Mouse (Mus musculus): ENCODE results near the gene Ttc33. TPM values are rescaled to one million over a fixed set of nuclear protein-coding genes. Genes with fewer than 3 reads are reported as not detected.
A peak's percentile ranks its signal among the peaks of the same experiment; 100 is the strongest.

The Ttc33 gene
- polyA plus RNA-seq (2012; rRNA removed) = 9.6 and 14.2 TPM in 2 replicates

DNA sequence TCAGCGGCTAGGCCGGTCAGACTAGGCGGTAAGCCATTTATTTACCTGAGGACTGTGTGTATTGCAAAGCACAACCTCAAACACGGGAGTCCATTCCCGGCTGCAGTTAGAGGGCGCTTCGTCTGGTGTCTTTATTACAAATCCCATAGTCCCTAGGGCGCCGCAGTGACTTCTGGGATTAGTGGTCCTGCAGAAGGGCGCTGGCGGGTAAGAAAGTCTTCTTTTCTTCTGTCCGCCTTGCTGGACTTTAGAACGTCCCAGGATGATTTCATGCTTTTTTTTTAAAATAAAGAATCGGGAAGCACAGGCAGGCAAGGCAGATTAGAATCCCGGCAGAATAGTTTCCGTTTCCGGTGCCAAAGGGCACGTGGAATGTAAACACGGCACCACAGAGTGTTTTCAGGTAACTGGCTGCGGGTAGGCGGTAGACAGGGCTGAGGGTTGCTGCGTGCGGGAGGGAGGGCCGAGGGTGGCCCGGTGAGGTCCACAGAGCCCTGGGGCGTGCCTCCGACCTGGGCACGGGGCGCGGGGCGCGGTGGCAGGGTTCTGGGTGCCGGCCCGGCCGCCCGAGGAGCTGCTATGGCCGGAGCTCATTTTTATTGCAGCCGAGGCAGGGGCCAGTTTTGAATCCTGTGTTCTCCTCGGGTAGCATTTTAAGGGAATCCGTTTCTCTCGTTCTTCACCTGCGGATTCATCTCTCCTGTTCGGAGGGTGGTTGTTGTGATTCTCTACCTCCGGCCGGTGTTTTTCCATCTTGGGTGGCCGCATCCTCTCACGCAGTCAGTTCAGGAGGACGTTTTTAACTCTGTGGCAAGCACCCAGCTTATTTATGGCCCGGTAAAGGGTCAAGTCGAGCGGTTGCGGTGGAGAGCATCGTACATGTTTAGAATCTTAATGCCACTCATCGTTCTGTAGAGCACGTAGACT lies at the start of gene Ttc33:
Ttc33 (plus strand) TSS at position 160 of the 927 bp plus-strand sequence.
- TF ChIP-seq CTCF (conservative IDR thresholded peaks at IDR 0.05; ENCODE audit: insufficient read depth, insufficient read length, low read depth, low read length) (peak; percentile 29; the same call in 1 of the 2 replicates), POLR2A (IDR thresholded peaks at IDR 0.05; ENCODE audit: low read depth, low read length) (no peak)
- H3K4me1 ChIP-seq (ENCODE audit: control insufficient read depth, insufficient read depth, low read length) = peaks cover 3% of the 10 kb centered on the region; the same call in 1 of the 2 replicates
- DNase-seq = peak; percentile 91

DNA sequence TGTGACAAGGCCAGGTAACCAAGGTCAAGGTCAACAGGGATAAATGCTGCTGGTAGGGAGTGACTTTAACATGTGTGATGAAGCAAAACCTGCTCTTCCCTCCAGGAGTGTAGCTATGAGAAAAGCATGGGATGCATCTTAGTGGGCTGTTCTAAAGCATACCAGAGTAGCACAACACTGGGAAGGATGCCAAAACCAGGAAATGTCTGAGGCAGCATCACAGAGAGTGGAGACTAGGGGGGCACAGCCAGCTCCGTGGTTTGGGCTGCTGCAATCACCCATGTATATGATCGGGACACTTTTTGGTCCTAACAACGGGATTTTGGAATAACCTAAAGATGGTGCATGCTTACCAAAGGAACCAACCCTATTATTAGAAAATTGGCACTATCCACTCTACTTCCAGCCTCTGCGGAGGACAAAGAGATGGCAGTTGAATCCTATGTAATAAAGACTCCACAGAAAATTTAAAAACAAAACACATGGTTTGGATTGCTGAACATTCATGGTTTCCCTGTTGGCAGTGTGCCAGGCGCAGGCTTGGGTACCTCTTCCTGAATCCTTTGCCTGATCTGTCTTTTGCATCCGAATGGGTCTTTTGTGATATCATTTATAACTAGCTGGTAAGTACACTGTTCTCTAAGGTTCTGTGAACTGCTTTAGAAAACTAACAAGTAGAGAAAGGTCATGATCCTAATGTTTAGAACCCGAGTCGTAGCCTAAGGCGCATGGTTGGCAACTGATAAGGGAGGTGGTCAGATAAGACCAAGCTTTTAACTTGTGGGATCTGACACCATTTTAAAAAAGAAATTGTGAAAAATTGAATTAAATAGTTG lies 47.1 kb upstream of the Ttc33 start:
- Histone ChIP-seq H3K4me1 (ENCODE audit: control insufficient read depth, insufficient read depth, low read length) (no peaks in the 10 kb centered on the region), H3K36me3 (ENCODE audit: control insufficient read depth, insufficient read depth, low read length) (no peaks in the 10 kb centered on the region), H3K4me3 (ENCODE audit: insufficient read depth, low read depth, low read length) (no peak overlapping the region), H3K27me3 (replicated peaks; ENCODE audit: control insufficient read depth, insufficient read depth, low read length) (no peaks in the 10 kb centered on the region), H3K27ac (ENCODE audit: insufficient read depth, low read depth, low read length) (no peak overlapping the region)
- TF ChIP-seq CTCF (conservative IDR thresholded peaks at IDR 0.05; ENCODE audit: insufficient read depth, insufficient read length, low read depth, low read length) (no peak), POLR2A (IDR thresholded peaks at IDR 0.05; ENCODE audit: low read depth, low read length) (no peak)
- WGBS = 74% methylated on average over 9 of the region's 9 CpGs
- DNase-seq = no peak

More for the DNA sequence above, at the start of gene Ttc33:
- under 1% methylated on average over 55 of the region's 55 CpGs for WGBS
- Histone ChIP-seq H3K27ac (ENCODE audit: insufficient read depth, low read depth, low read length) (peak within 1 kb of the TSS; percentile 95), H3K4me3 (ENCODE audit: insufficient read depth, low read depth, low read length) (peak within 1 kb of the TSS; percentile 87), H3K27me3 (replicated peaks; ENCODE audit: control insufficient read depth, insufficient read depth, low read length) (no peaks in the 10 kb centered on the region), H3K36me3 (ENCODE audit: control insufficient read depth, insufficient read depth, low read length) (no peaks in the 10 kb centered on the region)

DNA sequence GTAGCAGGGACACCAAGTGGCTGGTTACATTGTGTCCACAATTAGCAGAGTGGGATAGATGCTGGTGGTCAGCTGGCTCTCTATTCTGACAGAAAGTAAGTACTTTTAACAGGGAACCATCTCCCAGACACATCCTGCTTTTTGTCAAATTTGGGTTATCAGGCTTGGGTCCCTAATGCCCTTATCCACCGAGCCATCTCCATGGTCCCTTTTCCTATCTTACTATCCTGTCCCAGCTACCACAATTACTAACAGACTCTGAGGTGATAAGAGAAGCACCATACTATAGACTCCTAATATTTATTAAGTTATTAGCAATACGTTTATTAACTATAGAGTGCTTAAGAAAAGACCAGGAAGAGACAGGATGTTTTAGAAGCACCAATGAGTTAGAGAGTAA lies 46.0 kb upstream of the Ttc33 start:
- Histone ChIP-seq H3K27me3 (replicated peaks; ENCODE audit: control insufficient read depth, insufficient read depth, low read length) (no peaks in the 10 kb centered on the region), H3K27ac (ENCODE audit: insufficient read depth, low read depth, low read length) (no peak overlapping the region), H3K4me1 (ENCODE audit: control insufficient read depth, insufficient read depth, low read length) (no peaks in the 10 kb centered on the region; the same call in 1 of the 2 replicates), H3K4me3 (ENCODE audit: insufficient read depth, low read depth, low read length) (no peak overlapping the region), H3K36me3 (ENCODE audit: control insufficient read depth, insufficient read depth, low read length) (no peaks in the 10 kb centered on the region)
- TF ChIP-seq CTCF (conservative IDR thresholded peaks at IDR 0.05; ENCODE audit: insufficient read depth, insufficient read length, low read depth, low read length) (no peak), POLR2A (IDR thresholded peaks at IDR 0.05; ENCODE audit: low read depth, low read length) (no peak)
- DNase-seq = no peak
- WGBS = 90% methylated on average over 2 of the region's 2 CpGs

DNA sequence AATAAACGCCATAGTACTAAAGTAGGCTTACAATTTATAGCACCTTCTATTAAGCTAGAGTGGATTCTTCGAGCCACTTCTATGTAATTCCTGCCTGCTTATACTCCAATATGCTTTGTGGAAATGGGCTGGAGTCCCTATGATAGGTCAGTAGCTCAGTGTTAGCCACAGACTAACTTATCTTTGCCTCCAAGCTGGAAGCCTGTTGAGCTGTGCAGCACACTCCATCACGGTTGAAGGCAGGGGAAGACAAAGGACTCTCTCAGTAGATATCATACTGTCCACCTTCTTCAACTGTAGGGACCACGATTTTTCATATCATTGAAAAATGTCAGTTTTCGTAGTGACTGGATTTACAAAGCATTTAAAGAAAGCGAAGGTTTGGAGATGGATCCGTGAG lies 45.5 kb upstream of the Ttc33 start:
- Histone ChIP-seq H3K4me3 (ENCODE audit: insufficient read depth, low read depth, low read length) (no peak overlapping the region), H3K4me1 (ENCODE audit: control insufficient read depth, insufficient read depth, low read length) (no peaks in the 10 kb centered on the region; the same call in 1 of the 2 replicates), H3K27me3 (replicated peaks; ENCODE audit: control insufficient read depth, insufficient read depth, low read length) (no peaks in the 10 kb centered on the region), H3K27ac (ENCODE audit: insufficient read depth, low read depth, low read length) (no peak overlapping the region), H3K36me3 (ENCODE audit: control insufficient read depth, insufficient read depth, low read length) (no peaks in the 10 kb centered on the region)
- no peak for DNase-seq
- WGBS = 87% methylated on average over 7 of the region's 7 CpGs
- TF ChIP-seq POLR2A (IDR thresholded peaks at IDR 0.05; ENCODE audit: low read depth, low read length) (no peak), CTCF (conservative IDR thresholded peaks at IDR 0.05; ENCODE audit: insufficient read depth, insufficient read length, low read depth, low read length) (no peak)

DNA sequence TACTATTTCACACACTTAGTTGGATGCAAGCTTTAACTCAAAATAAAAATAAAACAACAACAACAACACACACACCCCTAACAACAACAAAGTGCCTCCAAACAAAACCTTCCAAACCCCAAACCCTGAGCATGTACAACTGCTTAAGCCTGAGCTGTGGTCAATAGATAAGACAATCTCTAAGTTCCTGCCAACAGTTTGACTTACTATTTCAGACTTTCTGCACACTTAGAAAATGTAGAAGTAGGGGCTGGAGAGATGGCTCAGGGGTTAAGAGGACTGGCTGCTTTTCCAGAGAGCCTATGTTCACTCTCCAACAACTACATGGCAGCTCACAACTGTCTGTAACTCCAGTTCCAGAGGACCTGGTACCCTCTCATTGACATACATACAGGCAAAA lies 45.0 kb upstream of the Ttc33 start:
- no peak for DNase-seq
- Histone ChIP-seq H3K27me3 (replicated peaks; ENCODE audit: control insufficient read depth, insufficient read depth, low read length) (no peaks in the 10 kb centered on the region), H3K27ac (ENCODE audit: insufficient read depth, low read depth, low read length) (no peak overlapping the region), H3K4me1 (ENCODE audit: control insufficient read depth, insufficient read depth, low read length) (no peaks in the 10 kb centered on the region; the same call in 1 of the 2 replicates), H3K4me3 (ENCODE audit: insufficient read depth, low read depth, low read length) (no peak overlapping the region), H3K36me3 (ENCODE audit: control insufficient read depth, insufficient read depth, low read length) (no peaks in the 10 kb centered on the region)
- TF ChIP-seq POLR2A (IDR thresholded peaks at IDR 0.05; ENCODE audit: low read depth, low read length) (no peak), CTCF (conservative IDR thresholded peaks at IDR 0.05; ENCODE audit: insufficient read depth, insufficient read length, low read depth, low read length) (no peak)

DNA sequence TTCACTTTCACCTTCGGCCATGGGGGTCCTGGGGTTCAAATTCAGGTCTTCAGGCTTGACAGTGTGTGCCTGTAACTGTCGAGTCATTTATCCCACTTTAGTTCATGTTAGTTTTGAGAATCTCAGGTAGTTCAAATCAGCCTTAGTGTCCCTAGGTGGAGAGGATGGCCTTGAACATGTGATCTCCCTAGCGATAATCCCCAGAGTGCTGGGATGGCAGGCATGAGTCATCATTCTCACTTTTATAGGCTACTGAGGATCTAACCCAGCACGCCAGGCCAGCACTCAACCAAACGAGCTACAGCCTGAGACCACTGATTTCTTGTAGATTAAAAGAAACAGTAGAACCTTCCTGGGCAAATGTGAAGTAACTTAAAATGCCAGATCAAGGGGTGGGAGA lies 43.3 kb upstream of the Ttc33 start:
- Histone ChIP-seq H3K4me3 (ENCODE audit: insufficient read depth, low read depth, low read length) (no peak overlapping the region), H3K27me3 (replicated peaks; ENCODE audit: control insufficient read depth, insufficient read depth, low read length) (no peaks in the 10 kb centered on the region), H3K36me3 (ENCODE audit: control insufficient read depth, insufficient read depth, low read length) (no peaks in the 10 kb centered on the region), H3K4me1 (ENCODE audit: control insufficient read depth, insufficient read depth, low read length) (no peaks in the 10 kb centered on the region; the same call in 1 of the 2 replicates), H3K27ac (ENCODE audit: insufficient read depth, low read depth, low read length) (no peak overlapping the region)
- 72% methylated on average over 5 of the region's 5 CpGs for WGBS
- no peak for TF ChIP-seq CTCF (conservative IDR thresholded peaks at IDR 0.05; ENCODE audit: insufficient read depth, insufficient read length, low read depth, low read length)
- TF ChIP-seq POLR2A (IDR thresholded peaks at IDR 0.05; ENCODE audit: low read depth, low read length) = no peak
- DNase-seq = no peak

Data from kidney, adult 2 months (tissue).